Mouse (Mus musculus) stomach, embryonic 14.5 days (tissue): ENCODE measurements around the gene Med9. TPM values are rescaled to one million over a fixed set of nuclear protein-coding genes. Genes with fewer than 3 reads are reported as not detected.

Experiments used
- ATAC-seq: fragments of 200-750 bp; cut with Nextera tagmentation; 2 replicates; pipeline ENCODE4 v1.8.0; 2017; ENCODE audit warnings: low read depth, moderate TSS enrichment; ENCODE audit not compliant: insufficient number of reproducible peaks, insufficient read depth, low FRiP score
- H3K27ac ChIP-seq: fragments of 300-500 bp; sonication (generic); 2 replicates; pipeline ENCODE4 v1.5.1; 2014; ENCODE audit warnings: mild to moderate bottlenecking, low read length, moderate library complexity, mixed read lengths
- H3K27me3 ChIP-seq: fragments of 300-500 bp; sonication (generic); 2 replicates; pipeline ENCODE4 v1.6.1; 2014; ENCODE audit warnings: low read length, control low read depth, mixed read lengths; ENCODE audit not compliant: control insufficient read depth, insufficient read depth
- H3K36me3 ChIP-seq: fragments of 300-500 bp; sonication (generic); 2 replicates; pipeline ENCODE4 v1.6.1; 2014; ENCODE audit warnings: mild to moderate bottlenecking, control low read depth, low read length, moderate library complexity, mixed read lengths; ENCODE audit not compliant: control insufficient read depth, insufficient read depth
- H3K4me1 ChIP-seq: fragments of 300-500 bp; sonication (generic); 2 replicates; pipeline ENCODE4 v1.6.1; 2014; ENCODE audit warnings: low read length, control low read depth, mixed read lengths; ENCODE audit not compliant: control insufficient read depth, insufficient read depth
- H3K4me2 ChIP-seq: fragments of 300-500 bp; sonication (generic); replicated peaks from 2 replicates; pipeline ENCODE4 v1.6.1; 2014; ENCODE audit warnings: low read depth, low read length, control low read depth
- H3K4me3 ChIP-seq: fragments of 300-500 bp; sonication (generic); 2 replicates; pipeline ENCODE4 v1.5.1; 2014; ENCODE audit warnings: low read depth, low read length, control low read depth
- H3K9ac ChIP-seq: fragments of 300-500 bp; sonication (generic); replicated peaks from 2 replicates; pipeline ENCODE4 v1.6.1; 2014; ENCODE audit warnings: low read depth, mild to moderate bottlenecking, control low read depth, low read length, moderate library complexity, mixed read lengths
- H3K9me3 ChIP-seq: fragments of 300-500 bp; sonication (generic); 2 replicates; pipeline ENCODE4 v1.6.1; 2016; ENCODE audit warnings: low read depth, low read length, control low read depth; ENCODE audit not compliant: control insufficient read depth
- WGBS: fragments of 180-500 bp; shearing (Covaris S2); extraction: QIAGEN DNeasy Blood & Tissue Kit; methylation state at CpG from one replicate; pipeline ENCODE4 v1.1.7; 2014; 5-methylcytosine and 5-hydroxymethylcytosine counted together
- polyA plus RNA-seq: library from polyadenylated mRNA; unstranded; fragments of >200 nt; fragmentation: Nextera tagmentation; extraction: Ambion mirVana; gene quantifications from 2 replicates; pipeline ENCODE4 v1.2.1, GENCODE M21; 2014

Gene Med9
- polyA plus RNA-seq = 38.4 and 39.1 TPM in 2 replicates

- H3K9ac ChIP-seq = peak within 1 kb of the TSS; percentile 79
- H3K9me3 ChIP-seq = no peaks in the 10 kb centered on the region
- H3K4me2 ChIP-seq = peak within 1 kb of the TSS; percentile 75
- ATAC-seq = peak; percentile 94
- H3K27me3 ChIP-seq = no peaks in the 10 kb centered on the region
- peak within 1 kb of the TSS; percentile 79; the same call in 1 of the 2 replicates for H3K27ac ChIP-seq
- peaks cover 8% of the 10 kb centered on the region; the same call in 1 of the 2 replicates for H3K4me1 ChIP-seq
- H3K4me3 ChIP-seq = peak within 1 kb of the TSS; percentile 90
- WGBS = 1% methylated on average over 43 of the region's 43 CpGs
- H3K36me3 ChIP-seq = no peaks in the 10 kb centered on the region; the same call in 1 of the 2 replicates
These were observed at the start of gene Med9 for GRCm38 (mm10) chr11:59947752-59948400. TSS of gene Med9 (plus strand) at chr11:59948206.

- Histone ChIP-seq H3K4me3 (no peak overlapping the region), H3K27me3 (no peaks in the 10 kb centered on the region), H3K4me1 (peaks cover 14% of the 10 kb centered on the region; the same call in 1 of the 2 replicates), H3K9me3 (no peaks in the 10 kb centered on the region), H3K27ac (no peak overlapping the region), H3K36me3 (no peaks in the 10 kb centered on the region), H3K9ac (no peak overlapping the region), H3K4me2 (no peak overlapping the region)
- no peak for ATAC-seq
- 60% methylated on average over 13 of the region's 13 CpGs for WGBS
These were observed 48.0 kb upstream of the Med9 start for GRCm38 (mm10) chr11:59899711-59900685.

- Histone ChIP-seq H3K4me3 (no peak overlapping the region), H3K36me3 (no peaks in the 10 kb centered on the region), H3K27me3 (no peaks in the 10 kb centered on the region), H3K4me1 (peaks cover 10% of the 10 kb centered on the region; the same call in 1 of the 2 replicates), H3K9ac (no peak overlapping the region), H3K9me3 (no peaks in the 10 kb centered on the region), H3K4me2 (no peak overlapping the region), H3K27ac (no peak overlapping the region)
- no peak for ATAC-seq
- whole genome bisulfite sequencing = 86% methylated on average over 1 of the region's 1 CpGs
These were observed 47.0 kb upstream of the Med9 start for GRCm38 (mm10) chr11:59900995-59901394.

- Histone ChIP-seq H3K9ac (no peak overlapping the region), H3K27ac (no peak overlapping the region), H3K9me3 (no peaks in the 10 kb centered on the region), H3K4me2 (no peak overlapping the region), H3K36me3 (no peaks in the 10 kb centered on the region), H3K4me1 (peaks cover 10% of the 10 kb centered on the region; the same call in 1 of the 2 replicates), H3K27me3 (no peaks in the 10 kb centered on the region), H3K4me3 (no peak overlapping the region)
- WGBS = 51% methylated on average over 8 of the region's 8 CpGs
- no peak for ATAC-seq
These were observed 45.8 kb upstream of the Med9 start for GRCm38 (mm10) chr11:59902045-59902726.

GRCm38 (mm10) chr11:59906521-59907123 is 41.4 kb upstream of the Med9 start:
- Histone ChIP-seq H3K27ac (no peak overlapping the region), H3K36me3 (no peaks in the 10 kb centered on the region), H3K9ac (no peak overlapping the region), H3K27me3 (no peaks in the 10 kb centered on the region), H3K4me1 (peaks cover 13% of the 10 kb centered on the region; the same call in 1 of the 2 replicates), H3K9me3 (no peaks in the 10 kb centered on the region), H3K4me3 (no peak overlapping the region), H3K4me2 (no peak overlapping the region)
- 88% methylated on average over 6 of the region's 6 CpGs for WGBS
- ATAC-seq = no peak

- Histone ChIP-seq H3K27me3 (no peaks in the 10 kb centered on the region), H3K4me3 (no peak overlapping the region), H3K4me1 (peaks cover 9% of the 10 kb centered on the region; the same call in 1 of the 2 replicates), H3K27ac (no peak overlapping the region), H3K9ac (no peak overlapping the region), H3K36me3 (no peaks in the 10 kb centered on the region), H3K9me3 (no peaks in the 10 kb centered on the region), H3K4me2 (no peak overlapping the region)
- WGBS = 45% methylated on average over 3 of the region's 3 CpGs
- no peak for ATAC-seq
These were observed 39.6 kb upstream of the Med9 start for GRCm38 (mm10) chr11:59908446-59908845.

- Histone ChIP-seq H3K27ac (no peak overlapping the region), H3K4me2 (no peak overlapping the region), H3K4me3 (no peak overlapping the region), H3K27me3 (no peaks in the 10 kb centered on the region), H3K9me3 (no peaks in the 10 kb centered on the region), H3K36me3 (no peaks in the 10 kb centered on the region), H3K9ac (no peak overlapping the region), H3K4me1 (peaks cover 9% of the 10 kb centered on the region; the same call in 1 of the 2 replicates)
- ATAC-seq = no peak
These were observed 37.4 kb upstream of the Med9 start for GRCm38 (mm10) chr11:59910586-59910985.

GRCm38 (mm10) chr11:59911523-59911922 is 36.5 kb upstream of the Med9 start:
- Histone ChIP-seq H3K9me3 (no peaks in the 10 kb centered on the region), H3K4me1 (peaks cover 9% of the 10 kb centered on the region; the same call in 1 of the 2 replicates), H3K4me2 (no peak overlapping the region), H3K4me3 (no peak overlapping the region), H3K36me3 (no peaks in the 10 kb centered on the region), H3K27ac (no peak overlapping the region), H3K27me3 (no peaks in the 10 kb centered on the region), H3K9ac (no peak overlapping the region)
- 90% methylated on average over 1 of the region's 1 CpGs for WGBS
- no peak for ATAC-seq
